Mouse (Mus musculus): ENCODE measurements around the gene Qtrt1. TPM values are rescaled to one million over a fixed set of nuclear protein-coding genes. Genes with fewer than 3 reads are reported as not detected.

The Qtrt1 gene
- polyA plus RNA-seq, 1 experiment = 40.0 TPM

DNA sequence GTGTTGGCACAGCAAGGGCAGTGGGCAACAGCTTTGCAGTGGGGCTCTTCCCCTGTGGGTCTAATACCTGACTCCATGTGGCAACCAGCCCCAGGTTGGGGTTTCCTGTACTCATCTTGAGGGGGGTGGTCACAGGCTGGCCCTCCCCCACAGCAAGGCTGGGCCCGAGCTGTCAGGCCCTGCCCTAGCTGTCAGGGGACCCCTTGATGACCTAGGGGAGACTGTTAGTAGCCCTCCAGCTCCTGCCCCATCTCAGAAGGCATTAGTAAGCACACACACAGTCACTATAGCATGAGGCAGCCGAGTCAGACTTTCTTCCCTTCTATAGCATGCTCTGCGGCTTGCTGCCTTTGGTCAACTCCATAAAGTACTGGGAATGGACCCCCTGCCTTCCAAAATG lies 15.9 kb upstream of the Qtrt1 start:
- Histone ChIP-seq H3K4me1 (ENCODE audit: control insufficient read depth, insufficient read depth, low read length) (no peaks in the 10 kb centered on the region), H3K9me3 (replicated peaks; ENCODE audit: control insufficient read depth, insufficient read depth, low read length, poor library complexity, severe bottlenecking) (no peaks in the 10 kb centered on the region), H3K36me3 (ENCODE audit: control insufficient read depth, insufficient read depth, low read length, poor library complexity, severe bottlenecking) (peaks cover 96% of the 10 kb centered on the region), H3K4me3 (ENCODE audit: low read depth, low read length) (no peak overlapping the region), H3K27me3 (ENCODE audit: control insufficient read depth, insufficient read depth, low read length, poor library complexity, severe bottlenecking) (no peaks in the 10 kb centered on the region), H3K27ac (ENCODE audit: insufficient read depth, low read length) (no peak overlapping the region), H3K9ac (ENCODE audit: low read depth, poor library complexity, severe bottlenecking) (no peak overlapping the region)
- no peak for TF ChIP-seq POLR2A (IDR thresholded peaks at IDR 0.05; ENCODE audit: insufficient read depth, low read length)
- TF ChIP-seq CTCF (IDR thresholded peaks at IDR 0.05; ENCODE audit: low read depth, low read length) = no peak
- TF ChIP-seq EP300 (IDR thresholded peaks at IDR 0.05; ENCODE audit: insufficient read depth, low read depth, low read length) = no peak

DNA sequence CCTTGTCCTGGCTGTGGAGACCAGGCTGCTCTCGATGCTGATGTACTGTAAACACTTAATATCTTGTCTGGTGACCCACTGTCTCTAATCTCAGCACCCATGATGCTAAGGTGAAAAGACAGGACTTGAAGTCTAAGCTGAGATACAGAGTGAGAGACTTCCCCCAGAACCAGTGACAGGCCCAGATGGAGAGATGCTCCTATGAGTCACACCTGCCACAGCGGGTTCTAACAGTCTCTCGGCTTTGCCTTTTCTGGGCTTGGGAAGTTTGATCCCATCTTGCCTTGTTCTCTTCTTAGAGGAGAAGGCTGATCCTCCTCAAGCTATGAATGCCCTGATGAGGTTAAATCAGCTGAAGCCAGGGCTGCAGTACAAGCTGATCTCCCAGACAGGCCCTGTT lies 14.5 kb upstream of the Qtrt1 start:
- H3K9me3 ChIP-seq (replicated peaks; ENCODE audit: control insufficient read depth, insufficient read depth, low read length, poor library complexity, severe bottlenecking) = no peaks in the 10 kb centered on the region
- H3K4me3 ChIP-seq (ENCODE audit: low read depth, low read length) = no peak overlapping the region
- H3K27me3 ChIP-seq (ENCODE audit: control insufficient read depth, insufficient read depth, low read length, poor library complexity, severe bottlenecking) = no peaks in the 10 kb centered on the region
- H3K36me3 ChIP-seq (ENCODE audit: control insufficient read depth, insufficient read depth, low read length, poor library complexity, severe bottlenecking) = peaks cover 88% of the 10 kb centered on the region
- TF ChIP-seq CTCF (IDR thresholded peaks at IDR 0.05; ENCODE audit: low read depth, low read length) = no peak
- H3K27ac ChIP-seq (ENCODE audit: insufficient read depth, low read length) = no peak overlapping the region
- H3K4me1 ChIP-seq (ENCODE audit: control insufficient read depth, insufficient read depth, low read length) = no peaks in the 10 kb centered on the region
- no peak overlapping the region for H3K9ac ChIP-seq (ENCODE audit: low read depth, poor library complexity, severe bottlenecking)

DNA sequence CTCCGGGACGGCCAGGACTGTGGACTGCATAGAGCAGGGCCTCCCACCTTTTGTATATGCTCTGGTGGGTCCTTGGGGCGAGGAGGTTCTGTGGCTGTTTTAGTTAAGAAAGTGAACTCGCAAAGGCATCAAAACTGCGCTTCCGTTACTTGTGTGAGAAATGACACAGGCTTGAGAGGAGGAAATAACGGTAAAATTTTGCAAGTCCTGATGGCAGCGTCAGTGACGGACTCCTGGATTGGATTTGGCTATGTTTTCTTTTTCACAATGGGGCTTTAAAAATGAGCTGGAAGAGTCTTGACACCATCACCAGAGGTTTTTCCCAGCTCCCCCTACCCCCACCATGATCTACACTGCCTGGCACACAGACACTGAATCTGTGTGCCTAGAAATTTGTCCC lies 10.6 kb upstream of the Qtrt1 start:
- Histone ChIP-seq H3K27ac (ENCODE audit: insufficient read depth, low read length) (no peak overlapping the region), H3K9ac (ENCODE audit: low read depth, poor library complexity, severe bottlenecking) (no peak overlapping the region), H3K4me1 (ENCODE audit: control insufficient read depth, insufficient read depth, low read length) (no peaks in the 10 kb centered on the region), H3K27me3 (ENCODE audit: control insufficient read depth, insufficient read depth, low read length, poor library complexity, severe bottlenecking) (no peaks in the 10 kb centered on the region), H3K36me3 (ENCODE audit: control insufficient read depth, insufficient read depth, low read length, poor library complexity, severe bottlenecking) (peaks cover 73% of the 10 kb centered on the region), H3K4me3 (ENCODE audit: low read depth, low read length) (no peak overlapping the region), H3K9me3 (replicated peaks; ENCODE audit: control insufficient read depth, insufficient read depth, low read length, poor library complexity, severe bottlenecking) (no peaks in the 10 kb centered on the region)
- no peak for TF ChIP-seq CTCF (IDR thresholded peaks at IDR 0.05; ENCODE audit: low read depth, low read length)
- TF ChIP-seq POLR2A (IDR thresholded peaks at IDR 0.05; ENCODE audit: insufficient read depth, low read length) = no peak
- TF ChIP-seq EP300 (IDR thresholded peaks at IDR 0.05; ENCODE audit: insufficient read depth, low read depth, low read length) = no peak

DNA sequence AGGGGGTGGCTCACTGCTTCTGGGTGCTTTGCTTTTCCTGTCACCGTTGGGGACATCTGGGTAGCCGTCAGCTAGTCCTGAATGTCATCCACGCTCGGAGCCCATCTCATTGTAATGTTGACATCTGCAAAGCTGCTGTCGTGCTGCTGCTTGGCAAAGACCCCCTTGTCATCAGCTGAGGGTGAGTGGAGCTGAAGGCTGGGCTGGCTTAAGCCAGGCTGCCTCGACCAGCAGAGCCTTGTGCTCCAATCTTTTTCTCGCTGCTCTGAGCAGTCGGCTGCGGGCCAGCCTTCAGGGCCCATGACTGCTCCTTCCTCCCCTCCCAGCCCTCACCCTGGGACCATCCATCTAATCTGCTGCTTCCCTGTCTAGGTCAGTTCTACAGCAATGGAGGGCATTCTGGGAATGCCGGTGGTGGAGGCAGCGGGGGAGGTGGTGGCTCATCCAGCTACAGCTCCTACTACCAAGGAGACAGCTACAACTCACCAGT lies 8.8 kb upstream of the Qtrt1 start:
- no peaks in the 10 kb centered on the region for H3K9me3 ChIP-seq (replicated peaks; ENCODE audit: control insufficient read depth, insufficient read depth, low read length, poor library complexity, severe bottlenecking)
- no peak overlapping the region for H3K27ac ChIP-seq (ENCODE audit: insufficient read depth, low read length)
- H3K4me1 ChIP-seq (ENCODE audit: control insufficient read depth, insufficient read depth, low read length) = no peaks in the 10 kb centered on the region
- H3K36me3 ChIP-seq (ENCODE audit: control insufficient read depth, insufficient read depth, low read length, poor library complexity, severe bottlenecking) = peaks cover 59% of the 10 kb centered on the region
- no peak overlapping the region for H3K4me3 ChIP-seq (ENCODE audit: low read depth, low read length)
- TF ChIP-seq POLR2A (IDR thresholded peaks at IDR 0.05; ENCODE audit: insufficient read depth, low read length) = no peak
- TF ChIP-seq EP300 (IDR thresholded peaks at IDR 0.05; ENCODE audit: insufficient read depth, low read depth, low read length) = no peak
- no peak for TF ChIP-seq CTCF (IDR thresholded peaks at IDR 0.05; ENCODE audit: low read depth, low read length)
- H3K9ac ChIP-seq (ENCODE audit: low read depth, poor library complexity, severe bottlenecking) = no peak overlapping the region
- no peaks in the 10 kb centered on the region for H3K27me3 ChIP-seq (ENCODE audit: control insufficient read depth, insufficient read depth, low read length, poor library complexity, severe bottlenecking)

DNA sequence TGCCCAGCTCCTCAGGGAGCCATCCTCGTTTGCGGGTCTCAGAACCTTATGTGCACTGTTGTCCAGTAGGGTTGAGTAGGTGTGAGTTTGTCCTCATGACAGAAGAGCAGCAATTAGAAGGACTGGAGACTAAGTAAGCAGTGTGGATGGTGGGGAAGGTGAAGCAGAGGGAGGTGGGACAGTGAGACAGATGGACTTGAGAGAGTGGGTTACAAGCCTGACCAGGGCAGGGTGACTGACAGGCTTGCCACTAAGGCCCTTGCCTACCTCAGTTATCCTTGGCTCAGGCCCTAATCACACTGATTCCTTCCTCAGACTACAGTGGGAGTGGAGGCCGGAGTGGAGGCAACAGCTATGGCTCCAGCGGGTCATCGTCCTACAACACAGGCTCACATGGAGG lies 7.9 kb upstream of the Qtrt1 start:
- TF ChIP-seq CTCF (IDR thresholded peaks at IDR 0.05; ENCODE audit: low read depth, low read length) (no peak), POLR2A (IDR thresholded peaks at IDR 0.05; ENCODE audit: insufficient read depth, low read length) (no peak), EP300 (IDR thresholded peaks at IDR 0.05; ENCODE audit: insufficient read depth, low read depth, low read length) (no peak)
- H3K27me3 ChIP-seq (ENCODE audit: control insufficient read depth, insufficient read depth, low read length, poor library complexity, severe bottlenecking) = no peaks in the 10 kb centered on the region
- no peak overlapping the region for H3K27ac ChIP-seq (ENCODE audit: insufficient read depth, low read length)
- H3K4me3 ChIP-seq (ENCODE audit: low read depth, low read length) = no peak overlapping the region
- no peaks in the 10 kb centered on the region for H3K9me3 ChIP-seq (replicated peaks; ENCODE audit: control insufficient read depth, insufficient read depth, low read length, poor library complexity, severe bottlenecking)
- no peaks in the 10 kb centered on the region for H3K4me1 ChIP-seq (ENCODE audit: control insufficient read depth, insufficient read depth, low read length)
- no peak overlapping the region for H3K9ac ChIP-seq (ENCODE audit: low read depth, poor library complexity, severe bottlenecking)
- peaks cover 51% of the 10 kb centered on the region for H3K36me3 ChIP-seq (ENCODE audit: control insufficient read depth, insufficient read depth, low read length, poor library complexity, severe bottlenecking)

DNA sequence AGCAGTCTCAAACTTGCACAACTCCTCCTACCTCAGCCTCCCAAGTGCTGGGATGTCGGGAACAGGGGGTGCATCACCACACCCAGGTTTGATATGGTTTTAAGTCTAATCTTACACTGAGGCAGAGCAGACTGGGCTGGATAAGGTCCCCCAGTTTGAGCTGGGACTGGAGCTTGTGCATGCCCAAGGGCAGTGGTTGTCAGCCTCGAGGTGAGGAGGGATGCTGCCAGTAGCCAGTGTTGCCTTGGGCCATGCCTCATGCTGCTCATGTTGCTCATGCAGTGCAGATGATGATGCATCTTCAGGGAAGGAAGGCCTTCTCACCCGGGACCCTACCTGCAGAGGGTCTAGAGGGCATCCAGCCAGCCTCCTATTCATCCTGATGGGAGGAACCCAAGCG lies 6.1 kb upstream of the Qtrt1 start:
- H3K4me1 ChIP-seq (ENCODE audit: control insufficient read depth, insufficient read depth, low read length) = no peaks in the 10 kb centered on the region
- no peaks in the 10 kb centered on the region for H3K27me3 ChIP-seq (ENCODE audit: control insufficient read depth, insufficient read depth, low read length, poor library complexity, severe bottlenecking)
- H3K36me3 ChIP-seq (ENCODE audit: control insufficient read depth, insufficient read depth, low read length, poor library complexity, severe bottlenecking) = peaks cover 34% of the 10 kb centered on the region
- no peak overlapping the region for H3K4me3 ChIP-seq (ENCODE audit: low read depth, low read length)
- no peak overlapping the region for H3K27ac ChIP-seq (ENCODE audit: insufficient read depth, low read length)
- no peak for TF ChIP-seq EP300 (IDR thresholded peaks at IDR 0.05; ENCODE audit: insufficient read depth, low read depth, low read length)
- TF ChIP-seq CTCF (IDR thresholded peaks at IDR 0.05; ENCODE audit: low read depth, low read length) = no peak
- TF ChIP-seq POLR2A (IDR thresholded peaks at IDR 0.05; ENCODE audit: insufficient read depth, low read length) = no peak
- no peak overlapping the region for H3K9ac ChIP-seq (ENCODE audit: low read depth, poor library complexity, severe bottlenecking)
- no peaks in the 10 kb centered on the region for H3K9me3 ChIP-seq (replicated peaks; ENCODE audit: control insufficient read depth, insufficient read depth, low read length, poor library complexity, severe bottlenecking)
